Mouse (Mus musculus) liver (tissue): ENCODE results near the gene Ide.

ENCODE experiments used
- DNase-seq: peaks from one replicate; pipeline ENCODE4 v3.0.0-alpha.2; 2020; ENCODE audit warnings: mixed read lengths

Ide gene

DNA sequence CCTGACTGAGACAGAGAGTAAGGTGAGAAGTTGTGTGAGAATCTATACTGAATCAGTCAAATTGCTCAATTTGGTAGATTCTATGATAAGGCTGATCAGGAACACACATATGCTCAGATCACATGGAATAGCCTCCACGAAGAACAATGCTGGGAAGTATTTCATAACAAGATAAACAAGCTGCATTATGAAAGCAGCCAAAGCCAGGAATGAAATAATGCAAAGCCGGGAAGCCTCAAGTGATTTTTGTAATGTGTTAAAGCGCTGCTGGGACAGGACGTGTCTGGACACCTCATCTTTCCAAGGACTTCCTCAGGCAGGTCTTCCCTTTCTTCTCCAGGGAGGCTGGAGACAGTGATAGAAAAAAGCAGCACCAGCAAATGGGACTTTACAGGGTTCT, 4.9 kb downstream of the Ide start:
- no peak for DNase-seq

DNA sequence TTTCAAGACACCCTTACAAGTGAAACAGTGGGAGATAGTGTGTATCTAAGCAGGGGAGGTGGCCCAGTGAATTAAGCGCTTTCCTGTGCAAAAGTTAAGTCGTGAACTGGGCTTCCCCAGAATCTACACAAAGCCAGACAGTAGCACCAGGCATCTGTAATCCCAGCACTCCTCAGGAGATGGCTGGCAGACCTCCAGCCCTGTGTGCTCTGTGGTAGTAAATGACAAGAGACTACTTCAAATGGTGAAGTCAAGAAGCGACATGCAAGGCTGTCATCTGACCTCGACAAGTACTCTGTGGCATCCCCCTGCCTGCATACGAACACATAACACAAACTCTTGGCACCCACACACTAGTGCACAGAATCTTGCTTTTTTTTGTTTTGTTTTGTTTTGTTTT, 10.4 kb downstream of the Ide start:
- no peak for DNase-seq

- no peak for DNase-seq
These were observed 14.1 kb downstream of the Ide start for GRCm38 (mm10) chr19:37323566-37323965.

GRCm38 (mm10) chr19:37320802-37321619, 16.6 kb downstream of the Ide start:
- no peak for DNase-seq

DNA sequence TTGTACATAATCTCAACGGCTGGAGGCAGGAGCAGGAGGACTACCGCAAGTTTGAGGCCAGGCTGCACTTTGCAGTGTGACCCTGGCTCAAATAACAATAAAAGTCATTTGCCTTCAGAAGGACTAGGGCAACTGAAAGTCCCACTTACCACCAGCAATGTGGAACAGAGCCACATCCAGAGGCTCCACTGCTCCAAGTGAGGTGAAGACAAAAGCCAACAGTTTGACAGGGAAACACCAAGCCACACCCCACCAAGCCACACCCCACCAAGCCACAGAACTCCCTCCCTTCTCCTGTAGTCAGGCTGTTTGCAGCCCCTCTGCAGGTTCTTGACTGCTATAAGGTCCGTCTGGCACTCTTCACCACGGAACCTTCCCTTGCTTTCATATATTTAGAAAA, 20.3 kb downstream of the Ide start:
- no peak for DNase-seq

DNA sequence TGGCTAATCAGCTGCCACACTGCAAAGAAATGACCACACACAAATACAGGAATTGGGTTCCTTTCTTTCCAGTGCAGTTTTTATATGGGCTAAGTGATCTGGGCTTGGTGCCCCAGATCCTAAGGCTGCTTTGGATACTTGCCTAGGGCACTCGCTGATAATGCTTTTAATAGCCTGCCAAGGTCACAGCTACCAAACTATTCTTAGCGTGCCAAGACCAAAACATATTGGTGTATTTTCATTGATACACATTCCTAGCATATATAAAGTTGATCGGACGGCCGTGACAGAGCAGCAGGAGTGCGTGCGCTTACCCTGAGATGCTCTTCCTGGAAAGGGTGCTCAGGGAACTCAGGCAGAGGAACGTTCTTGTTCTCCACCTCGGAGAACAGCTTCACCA, 22.6 kb downstream of the Ide start:
- no peak for DNase-seq

- no peak for DNase-seq
These were observed 26.2 kb downstream of the Ide start for GRCm38 (mm10) chr19:37311426-37311825.

DNA sequence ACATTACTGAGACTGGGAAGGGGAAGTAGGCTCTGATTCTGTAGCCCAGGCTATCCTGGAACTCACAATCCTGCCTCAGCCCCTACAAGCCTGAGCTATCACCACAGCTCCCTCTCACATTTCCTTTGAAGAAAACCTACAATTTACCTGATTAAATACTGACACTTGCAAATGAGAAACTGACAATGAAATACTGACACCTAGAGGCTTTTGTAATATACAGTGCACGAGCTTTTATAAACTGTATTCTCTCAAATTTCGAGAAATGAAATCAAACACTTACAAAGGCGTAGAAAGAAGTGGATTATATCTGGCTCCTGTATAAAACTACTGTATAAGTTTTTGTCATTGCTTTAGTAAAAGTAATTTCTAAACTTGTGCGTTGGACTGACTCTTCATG, 27.5 kb downstream of the Ide start:
- DNase-seq = no peak

DNA sequence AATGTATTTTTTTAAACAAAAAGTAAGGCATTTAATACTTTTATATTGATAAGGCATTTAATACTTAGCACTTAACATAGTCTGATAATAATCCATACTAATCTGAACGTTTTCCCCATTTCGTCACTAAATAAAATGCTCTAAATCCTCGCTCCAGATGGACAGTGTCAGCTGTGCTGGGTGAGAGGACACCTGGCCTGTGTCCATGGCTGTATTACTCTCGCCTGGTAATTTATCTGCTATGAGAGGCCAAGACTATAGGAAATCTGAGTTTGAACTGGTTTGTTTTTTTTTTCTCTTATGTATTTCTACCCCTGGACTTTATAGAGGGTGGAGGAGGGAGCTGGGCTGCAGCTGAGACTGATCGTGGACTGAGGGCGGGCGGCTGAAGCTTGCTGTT, 28.7 kb downstream of the Ide start:
- DNase-seq = no peak

GRCm38 (mm10) chr19:37307826-37308545, 29.7 kb downstream of the Ide start:
- DNase-seq = no peak

DNA sequence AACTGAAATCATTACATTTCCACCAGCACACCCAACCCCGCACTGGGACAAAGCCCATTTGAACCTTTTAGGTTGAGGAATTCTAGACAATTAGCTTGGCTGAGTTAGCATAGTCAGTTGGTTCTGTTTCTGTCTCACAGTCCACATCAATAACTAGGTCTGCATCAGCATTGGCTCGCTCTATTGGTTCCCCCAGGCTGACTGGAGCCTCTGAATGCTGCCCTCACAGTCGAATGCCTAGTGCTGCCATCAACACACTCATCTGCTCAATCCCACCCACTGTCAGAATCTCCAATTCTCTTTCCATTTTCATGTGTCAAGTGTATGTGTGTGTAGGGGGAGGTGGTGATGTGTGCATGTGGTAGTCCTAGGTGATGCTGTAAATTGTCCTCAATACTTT, 31.5 kb downstream of the Ide start:
- no peak for DNase-seq

- DNase-seq = no peak
These were observed 32.8 kb downstream of the Ide start for GRCm38 (mm10) chr19:37304866-37305265.

- no peak for DNase-seq
These were observed 33.6 kb downstream of the Ide start for GRCm38 (mm10) chr19:37304006-37304405.

GRCm38 (mm10) chr19:37301733-37302132, 35.9 kb downstream of the Ide start:
- no peak for DNase-seq

DNA sequence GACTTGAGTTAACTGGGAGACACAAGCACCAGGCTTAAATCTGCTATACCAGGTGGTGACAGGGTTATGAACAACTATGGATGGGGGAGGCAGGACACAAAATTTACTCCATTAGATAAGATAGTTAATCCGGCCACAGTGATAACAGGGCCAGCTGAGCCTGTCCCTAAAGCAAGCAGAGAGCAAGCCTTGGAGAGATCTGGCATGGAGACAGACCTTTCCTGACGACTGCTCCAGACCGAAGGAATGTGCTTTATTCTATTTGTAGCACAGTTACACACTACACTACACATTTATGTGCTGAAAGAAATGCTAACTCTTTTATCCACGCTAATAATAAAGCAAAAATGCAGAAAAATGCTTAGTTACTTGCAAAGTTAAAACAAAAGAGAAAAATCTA, 46.0 kb downstream of the Ide start:
- DNase-seq = no peak

- DNase-seq = no peak
These were observed 46.7 kb downstream of the Ide start for GRCm38 (mm10) chr19:37290906-37291305.

GRCm38 (mm10) chr19:37284775-37285174, 52.9 kb downstream of the Ide start:
- DNase-seq = no peak

GRCm38 (mm10) chr19:37283166-37283565, 54.5 kb downstream of the Ide start:
- no peak for DNase-seq

GRCm38 (mm10) chr19:37281710-37282109, 55.9 kb downstream of the Ide start:
- DNase-seq = no peak

DNA sequence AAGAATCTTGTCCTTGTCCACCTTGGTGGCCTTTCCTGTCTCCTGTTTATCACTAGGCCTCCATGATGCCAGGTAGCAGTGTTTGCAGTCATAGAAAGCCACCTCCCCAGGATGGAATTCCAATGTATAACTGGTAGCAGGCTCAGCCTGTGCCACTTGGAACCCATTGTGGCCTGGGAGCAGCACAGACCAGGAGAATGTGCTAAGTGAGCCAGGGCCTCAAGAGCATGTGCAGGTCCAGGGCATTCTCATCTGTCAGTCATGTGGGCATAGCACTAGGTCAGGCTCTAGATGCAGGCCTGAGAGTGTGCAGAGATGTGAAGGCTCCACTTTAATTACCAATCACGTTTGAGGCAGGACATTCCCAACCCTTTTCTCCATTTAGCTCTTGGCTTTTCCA, 58.5 kb downstream of the Ide start:
- no peak for DNase-seq

- no peak for DNase-seq
These were observed 62.1 kb downstream of the Ide start for GRCm38 (mm10) chr19:37275555-37275954.

DNA sequence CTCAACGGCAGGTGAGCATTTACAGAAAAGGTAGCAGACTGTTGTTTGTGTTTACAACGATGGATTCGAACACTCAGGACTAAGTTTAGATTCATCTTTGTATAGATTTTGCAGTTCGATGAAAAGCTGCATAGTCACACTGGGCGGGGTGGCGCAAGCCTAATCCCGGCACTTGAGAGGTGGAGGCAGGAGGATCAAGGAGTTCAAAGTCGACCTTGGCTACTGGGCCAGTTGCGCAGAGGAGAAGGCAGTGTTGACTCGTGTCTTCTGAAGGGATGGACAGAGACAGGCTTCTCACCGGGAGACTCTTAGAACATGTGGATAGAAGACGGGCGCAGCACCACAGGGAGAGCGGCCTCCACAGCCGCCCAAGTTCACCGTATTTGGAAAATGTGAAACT, 68.5 kb downstream of the Ide start:
- DNase-seq = no peak

DNA sequence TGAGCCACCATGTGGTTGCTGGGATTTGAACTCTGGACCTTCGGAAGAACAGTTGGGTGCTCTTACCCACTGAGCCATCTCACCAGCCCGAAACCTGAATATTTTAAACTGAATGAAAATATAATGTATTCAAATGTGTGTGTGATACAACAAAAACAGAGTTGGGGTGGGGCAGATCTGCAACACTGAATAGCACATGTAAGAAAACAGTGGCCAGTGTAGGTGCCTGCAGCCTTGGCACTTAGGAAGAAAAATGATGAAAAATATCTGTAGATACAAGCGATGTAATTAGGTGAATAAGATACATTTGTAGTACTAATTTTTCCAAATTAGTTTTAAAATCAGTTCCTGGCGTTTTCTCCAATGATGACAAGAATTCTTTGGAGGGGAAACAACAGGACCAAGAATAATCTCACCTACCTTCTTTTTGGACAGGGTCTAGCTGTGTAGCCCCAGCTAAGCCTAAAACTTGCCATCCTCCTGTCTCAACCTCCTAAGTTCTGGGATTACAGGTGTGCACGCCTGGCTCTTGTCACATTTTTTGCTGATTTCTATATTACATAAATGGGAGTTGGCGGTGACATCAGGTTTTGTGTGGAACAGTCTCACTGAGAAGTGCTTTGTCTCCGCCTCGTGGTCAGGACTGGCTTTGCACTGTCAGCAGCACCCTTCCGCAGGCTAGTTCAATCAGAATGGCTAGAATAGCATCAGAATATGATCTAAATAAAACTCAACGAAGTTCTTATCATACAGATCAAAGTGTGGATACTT, 72.1 kb downstream of the Ide start:
- peak; percentile 90 for DNase-seq
